Mouse (Mus musculus): ENCODE data around the gene Tollip.
"Not testable (repeated sequence)": the region's sequence is repeated elsewhere in the genome, so short reads cannot be mapped to it uniquely, and the experiment has no call there.

Tollip gene

DNA sequence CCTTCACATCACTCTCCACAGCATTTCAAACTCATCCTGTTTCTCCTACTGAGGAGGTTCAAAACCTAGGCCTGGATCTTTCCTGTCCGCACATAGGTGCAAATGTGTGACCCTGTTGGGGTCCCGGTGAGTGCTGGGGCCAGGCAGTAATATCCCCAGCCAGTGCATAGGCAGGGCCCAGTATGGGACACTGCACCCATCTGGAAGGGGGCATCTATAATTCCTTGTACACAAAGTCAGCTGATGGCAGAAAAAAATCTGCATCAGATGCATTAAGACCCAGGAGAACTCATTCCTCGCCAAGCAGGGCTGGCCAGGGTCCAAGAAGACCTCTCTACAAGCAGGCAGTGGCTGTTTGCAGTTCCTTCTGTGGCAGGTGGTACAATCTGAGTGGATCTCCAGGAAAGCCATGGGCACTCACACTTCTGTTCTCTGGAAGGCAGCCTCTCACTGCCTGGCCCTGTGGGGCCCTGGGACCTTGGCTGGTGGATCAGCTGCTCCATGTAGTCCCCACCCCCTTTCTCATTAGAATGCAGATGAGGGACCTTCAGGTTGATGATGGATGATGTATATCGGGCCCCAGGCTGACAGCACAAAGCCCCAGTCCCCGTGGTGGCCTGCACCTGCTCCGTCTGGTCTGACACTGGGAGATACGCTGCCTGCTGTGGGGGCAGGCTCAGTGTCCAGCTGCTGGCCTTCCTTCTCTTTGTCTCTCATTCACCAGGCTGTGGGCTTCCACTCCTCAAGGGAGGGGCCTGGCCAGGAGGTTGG lies 16.0 kb upstream of the Tollip start:
- DNase-seq (ENCODE audit: low spot score in 2 of 2): no peak

- no peak for DNase-seq (ENCODE audit: low spot score in 2 of 2)
These were observed 10.3 kb upstream of the Tollip start for GRCm38 (mm10) chr7:141928642-141929041.

- DNase-seq (ENCODE audit: low spot score in 2 of 2): peak; percentile 71 to 84
These were observed 6.6 kb upstream of the Tollip start for GRCm38 (mm10) chr7:141924917-141925316.

DNA sequence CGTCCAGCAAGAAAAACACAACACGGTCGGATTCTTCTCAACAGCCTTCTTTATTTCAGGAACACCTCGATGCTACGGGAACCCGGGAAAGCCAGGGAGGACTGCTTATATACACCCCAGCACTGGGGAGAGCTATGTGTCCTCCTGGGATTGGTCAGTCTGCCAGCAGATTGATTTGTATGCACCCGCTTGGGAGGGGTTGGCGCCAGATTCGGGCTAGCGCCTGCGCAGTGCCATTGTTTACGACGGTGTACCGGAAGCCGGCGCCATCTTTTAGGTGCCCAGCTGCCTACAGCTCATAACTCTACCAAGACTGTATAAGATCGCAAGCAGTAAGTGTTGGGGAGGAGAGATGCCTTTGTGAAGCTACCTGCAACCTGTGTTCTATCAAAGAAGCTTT lies 5.8 kb upstream of the Tollip start:
- not testable (repeated sequence) for DNase-seq (ENCODE audit: low spot score in 2 of 2)

DNA sequence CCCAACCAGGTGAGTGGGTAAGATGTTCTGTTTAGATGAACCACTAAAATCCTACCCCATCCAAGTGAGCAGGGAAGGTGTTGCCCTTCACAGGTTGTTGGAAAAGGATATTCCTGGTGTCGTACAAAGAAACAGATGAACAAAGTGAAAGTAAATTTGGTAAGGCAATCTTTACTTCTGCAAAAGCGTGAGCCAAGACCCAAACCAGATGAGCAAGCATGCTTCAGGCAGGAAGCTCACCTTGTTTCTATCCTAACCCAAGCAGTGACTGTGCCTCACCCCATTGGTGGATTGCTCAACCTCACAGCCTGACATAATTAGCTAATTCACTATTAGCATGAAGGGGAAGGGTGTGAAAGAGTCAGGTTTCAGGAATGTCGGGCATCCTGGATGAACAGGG lies 7.0 kb downstream of the Tollip start:
- DNase-seq (ENCODE audit: low spot score in 2 of 2): no peak

DNA sequence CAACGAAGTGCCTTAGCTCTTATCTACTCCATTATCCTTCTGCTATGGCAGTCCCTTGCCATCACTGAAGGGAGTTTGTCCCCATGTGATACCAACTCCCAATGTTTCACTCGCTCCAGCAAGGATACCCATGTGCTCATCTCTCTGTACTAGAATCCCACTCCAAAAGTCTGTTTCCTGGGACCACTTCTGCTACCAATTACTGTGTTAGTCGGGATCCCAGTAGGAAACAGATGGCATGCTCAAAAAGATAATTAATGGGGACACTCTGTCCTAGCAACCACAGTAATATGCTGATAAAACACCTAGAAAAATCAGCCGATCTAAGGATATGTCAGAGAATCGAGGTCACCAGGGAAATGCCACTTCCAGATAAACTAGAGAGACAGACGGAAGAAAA lies 9.7 kb downstream of the Tollip start:
- no peak for DNase-seq (ENCODE audit: low spot score in 2 of 2)

DNA sequence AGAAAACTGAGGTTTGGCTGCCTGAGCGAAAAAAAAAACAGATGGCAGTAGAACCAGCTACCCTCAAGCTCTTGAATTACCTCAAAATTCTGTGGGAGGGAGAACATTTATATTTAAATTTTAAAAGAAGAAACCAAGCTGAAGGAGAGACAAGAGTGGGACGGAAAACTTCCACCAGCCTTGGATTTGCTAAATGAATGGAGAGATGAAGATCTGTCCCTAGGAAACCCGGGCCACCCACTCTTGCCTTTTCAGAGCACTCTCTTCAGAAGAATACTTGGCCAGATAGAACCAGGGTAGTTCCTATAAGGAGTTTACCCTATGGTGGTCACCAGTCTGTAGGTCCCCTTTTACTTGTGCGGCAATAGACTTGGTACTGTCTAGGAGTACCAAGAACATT lies 15.5 kb downstream of the Tollip start:
- DNase-seq (ENCODE audit: low spot score in 2 of 2): no peak

- peak; percentile 99 to 100 for DNase-seq (ENCODE audit: low spot score in 2 of 2)
These were observed 16.0 kb downstream of the Tollip start for GRCm38 (mm10) chr7:141902269-141902729.

DNA sequence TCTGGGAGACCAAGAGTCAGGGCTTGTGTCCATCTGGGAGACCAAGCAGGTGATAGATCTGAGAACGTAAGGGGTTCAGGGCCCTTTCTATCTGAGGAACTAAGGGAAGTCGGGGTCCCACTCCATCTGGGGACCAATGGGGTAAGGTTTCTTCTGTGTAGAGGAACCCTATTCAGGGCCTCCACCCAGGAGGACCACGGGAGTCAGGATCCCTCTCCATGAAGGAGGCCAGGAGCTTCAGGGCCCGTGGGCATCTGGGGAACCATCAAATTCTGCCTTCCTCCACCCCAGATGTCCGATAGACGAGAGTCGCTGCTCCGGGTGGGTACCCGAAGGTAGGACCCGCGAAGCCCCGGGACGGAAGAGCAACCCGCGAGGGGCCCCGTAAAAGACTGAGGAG lies 16.5 kb downstream of the Tollip start:
- peak in 1 of 2 experiments; percentile 68 for DNase-seq (ENCODE audit: low spot score in 2 of 2)

GRCm38 (mm10) chr7:141892151-141892550 lies 26.2 kb downstream of the Tollip start:
- no peak for DNase-seq (ENCODE audit: low spot score in 2 of 2)

- no peak for DNase-seq (ENCODE audit: low spot score in 2 of 2)
These were observed 39.5 kb downstream of the Tollip start for GRCm38 (mm10) chr7:141878813-141879212.

- DNase-seq (ENCODE audit: low spot score in 2 of 2): no peak
These were observed 43.4 kb downstream of the Tollip start for GRCm38 (mm10) chr7:141874891-141875290.

DNA sequence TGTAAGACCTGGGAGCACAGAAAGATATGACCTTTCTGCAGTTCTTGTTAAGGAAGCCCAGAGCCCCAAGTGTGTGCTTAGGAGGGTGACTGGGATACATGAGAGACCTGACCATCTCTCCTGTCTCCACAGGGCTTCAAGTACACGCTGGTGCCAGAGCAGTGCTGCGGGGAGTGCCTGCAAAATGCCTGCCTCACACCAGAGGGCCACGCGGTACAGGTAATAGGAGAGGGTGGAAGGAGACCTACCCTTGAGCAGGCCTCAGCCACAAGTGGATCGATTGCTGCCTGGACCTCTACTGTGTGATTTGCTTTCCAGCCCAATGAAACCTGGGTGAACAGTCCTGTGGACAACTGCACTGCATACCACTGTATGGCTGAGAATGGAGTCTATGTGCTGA lies 47.8 kb downstream of the Tollip start:
- DNase-seq (ENCODE audit: low spot score in 2 of 2): no peak

- no peak for DNase-seq (ENCODE audit: low spot score in 2 of 2)
These were observed 48.7 kb downstream of the Tollip start for GRCm38 (mm10) chr7:141869644-141870043.

GRCm38 (mm10) chr7:141861046-141861445 lies 57.3 kb downstream of the Tollip start:
- DNase-seq (ENCODE audit: low spot score in 2 of 2): no peak

DNA sequence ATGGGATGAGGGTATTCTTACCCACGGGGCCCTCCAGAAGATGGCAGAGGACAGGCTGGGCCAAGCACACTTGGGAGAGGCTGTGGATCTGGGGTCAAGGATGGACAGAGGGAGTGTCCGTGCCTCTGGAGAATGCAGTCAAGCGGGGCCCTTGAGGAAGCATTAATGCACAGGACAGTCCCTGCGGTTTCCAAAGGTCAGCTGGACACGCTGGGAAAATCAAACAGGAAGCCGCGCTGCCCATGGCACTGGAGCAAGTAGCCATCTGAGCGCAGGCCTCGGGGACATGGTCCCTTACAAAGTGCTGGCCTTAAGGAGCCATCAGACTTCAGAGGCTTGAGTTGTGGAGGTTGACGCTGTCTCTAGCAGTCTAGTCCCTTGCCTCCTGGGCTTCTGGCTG lies 78.0 kb downstream of the Tollip start:
- no peak for DNase-seq (ENCODE audit: low spot score in 2 of 2)

GRCm38 (mm10) chr7:141838779-141839178 lies 79.5 kb downstream of the Tollip start, which contains the start of gene Muc5b:
TSS of gene Muc5b (plus strand) at chr7:141839070.
- DNase-seq (ENCODE audit: low spot score in 2 of 2): no peak

DNA sequence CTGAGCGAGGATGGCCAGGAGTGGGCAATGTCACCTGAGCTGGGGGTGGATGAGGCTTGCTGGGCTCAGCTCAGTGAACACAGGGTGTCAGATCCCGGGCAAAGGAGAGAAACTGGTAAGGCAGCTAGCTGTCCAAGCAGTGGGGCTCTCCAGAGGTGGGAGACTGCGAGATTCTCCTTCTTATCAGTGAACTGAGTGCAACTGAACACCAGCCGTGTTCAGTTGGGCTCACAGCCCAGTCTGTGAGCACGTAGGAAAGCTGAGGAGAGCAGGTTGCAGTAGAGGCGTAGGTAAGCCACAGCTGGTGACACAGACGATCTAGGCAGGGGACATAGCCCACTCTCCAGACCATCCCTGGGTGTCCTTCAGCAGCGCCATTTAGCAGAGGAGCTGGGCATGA lies 81.9 kb downstream of the Tollip start:
- no peak for DNase-seq (ENCODE audit: low spot score in 2 of 2)

DNA sequence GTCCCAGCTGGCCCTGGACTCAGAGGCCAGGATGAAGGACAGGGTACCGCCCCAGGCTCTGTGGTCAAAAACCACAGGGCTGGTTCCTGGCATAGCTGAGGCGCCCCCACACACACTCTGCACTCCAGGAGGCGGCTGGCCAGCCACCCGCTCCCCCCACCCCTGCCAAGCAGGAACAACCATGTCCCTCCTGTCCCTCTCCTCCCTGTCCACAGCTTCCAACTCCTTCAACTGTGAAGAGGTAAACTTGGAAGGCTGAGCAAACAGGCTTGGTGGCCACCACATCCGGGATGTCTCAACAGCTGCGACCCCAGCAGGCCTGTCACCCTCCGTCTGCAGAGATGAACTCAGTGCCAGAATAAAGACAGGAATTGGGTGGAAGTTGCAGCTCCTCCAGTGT lies 82.4 kb downstream of the Tollip start:
- DNase-seq (ENCODE audit: low spot score in 2 of 2): no peak
